Mouse (Mus musculus) left cerebral cortex, postnatal 25 days (tissue): ENCODE measurements around the gene Jakmip3. TPM values are rescaled to one million over a fixed set of nuclear protein-coding genes. Genes with fewer than 3 reads are reported as not detected.

Experiments
- DNase-seq, 2 experiments: peaks; one replicate each; pipeline ENCODE4 v3.0.0; 2022; ENCODE audit warnings: low spot score in 2 of 2, mixed read lengths in 1 of 2
- intact Hi-C: fragments of 180-260 bp; cut with DNase I; formaldehyde crosslinking; loops from one replicate; pipeline ENCODE4 v1.15.1; 2025
- total RNA-seq, 2 experiments: library from RNA; stranded (reverse); gene quantifications; 2 replicates each; pipeline ENCODE4 v1.2.3; 2021

The Jakmip3 gene
- total RNA-seq, 2 experiments from 2014 or later, result 43.0 to 52.4 TPM

DNA sequence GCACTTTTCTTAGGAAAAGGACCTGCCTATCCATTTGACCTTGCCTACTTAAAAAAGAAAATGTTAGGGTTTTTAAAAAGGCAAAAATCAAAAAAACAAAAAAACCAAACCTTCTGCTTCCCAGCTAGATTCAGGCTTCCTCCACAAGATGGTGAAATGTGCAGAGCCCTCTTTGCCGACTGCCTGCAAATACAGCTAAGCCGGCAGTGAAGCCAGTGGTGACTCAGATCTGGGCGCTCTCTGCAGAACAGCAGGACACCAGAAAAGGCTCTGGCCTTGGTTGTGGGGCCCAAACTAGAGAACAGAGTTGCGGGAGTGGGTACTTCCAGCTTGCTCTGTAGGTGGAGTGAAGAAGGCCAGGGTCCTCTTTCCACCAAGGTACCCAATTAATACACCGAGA is 1.0 kb downstream of the Jakmip3 start:
- intact Hi-C loops, result loop anchor here (2.0 kb wide), 1 partner anchor 33 kb away; the partner anchor contains the start of gene Bnip3
- peak in 1 of 2 experiments; percentile 51 for DNase-seq

DNA sequence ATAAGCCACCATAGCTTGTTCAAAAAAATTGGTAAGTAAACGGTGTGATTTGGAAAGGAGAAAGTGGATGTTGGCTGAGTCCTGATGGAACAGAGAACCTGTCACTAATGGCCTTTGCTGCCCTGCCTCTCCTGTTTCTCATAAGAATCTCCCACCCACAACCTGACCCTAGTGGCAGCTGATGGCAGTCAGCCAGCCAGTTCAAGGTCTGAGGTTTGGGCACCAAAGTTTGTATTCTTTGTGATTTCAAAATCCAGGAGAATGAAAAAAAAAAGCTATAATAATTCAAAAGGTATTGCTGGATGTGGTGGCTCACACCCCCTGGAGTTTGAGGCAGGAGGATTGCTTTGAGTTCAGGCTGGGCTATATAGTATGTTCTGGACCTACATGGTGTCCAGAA is 1.8 kb downstream of the Jakmip3 start:
- intact Hi-C loops, result no loop called here
- DNase-seq, result no peak

DNA sequence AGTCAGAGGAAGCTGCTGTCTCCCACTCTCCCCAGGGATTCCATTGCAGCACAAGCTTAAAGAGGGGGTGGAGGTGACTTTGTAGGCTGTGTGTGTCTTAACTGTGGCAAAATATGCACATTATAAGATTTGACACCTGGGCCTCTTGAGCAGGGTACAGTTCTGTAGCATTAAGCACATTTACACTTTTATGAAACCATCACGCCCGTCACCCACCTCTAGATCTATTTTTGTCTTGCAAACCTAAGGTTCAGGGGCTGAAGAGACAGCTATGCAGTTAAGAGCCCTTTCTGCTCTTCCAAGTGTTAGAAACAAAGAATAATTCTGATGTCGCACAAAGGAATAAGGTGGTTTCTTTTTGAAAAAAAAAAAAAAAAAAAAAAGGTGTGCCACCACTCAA is 5.1 kb downstream of the Jakmip3 start:
- intact Hi-C loops, result no loop called here
- DNase-seq, result no peak

DNA sequence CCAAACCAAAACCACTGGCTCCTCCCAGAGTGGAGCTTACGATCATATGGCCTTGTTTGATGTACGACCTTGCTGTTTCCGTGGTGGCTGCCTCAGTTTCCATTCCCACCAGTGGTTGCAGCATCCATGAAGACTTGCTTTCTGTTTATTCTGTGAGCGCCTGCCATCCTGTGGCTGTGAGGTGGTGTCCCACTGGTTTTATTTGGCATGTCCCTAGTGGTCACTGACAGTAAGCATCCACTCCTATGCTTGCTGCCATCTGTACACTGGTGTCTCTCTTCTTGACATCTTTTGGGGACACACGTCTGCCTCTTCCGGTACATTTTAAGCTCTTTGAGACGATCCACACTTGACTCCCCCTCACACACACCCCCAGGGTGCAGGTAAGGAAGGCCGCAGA is 7.2 kb downstream of the Jakmip3 start:
- intact Hi-C loops, result no loop called here
- no peak for DNase-seq

DNA sequence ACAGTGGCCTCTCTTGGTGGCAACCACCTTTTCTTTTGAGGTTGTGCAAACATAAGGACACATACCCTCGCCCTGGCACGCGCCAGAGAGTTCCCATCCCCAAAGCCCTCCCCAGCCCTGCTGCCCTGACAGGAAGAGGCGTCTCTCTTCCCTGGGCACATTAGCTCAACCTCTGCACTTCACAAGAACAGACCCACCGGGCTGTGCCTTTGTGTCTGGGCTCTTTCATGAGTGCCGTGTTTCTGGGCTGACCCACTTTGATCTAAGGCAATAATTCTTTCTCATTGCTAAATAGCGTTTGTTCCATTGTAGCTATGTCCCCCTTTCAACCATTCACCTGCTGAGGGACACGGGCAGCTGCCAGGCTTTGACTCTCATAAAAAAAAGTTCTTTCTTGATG is 7.8 kb downstream of the Jakmip3 start:
- intact Hi-C loops, result no loop called here
- no peak for DNase-seq

DNA sequence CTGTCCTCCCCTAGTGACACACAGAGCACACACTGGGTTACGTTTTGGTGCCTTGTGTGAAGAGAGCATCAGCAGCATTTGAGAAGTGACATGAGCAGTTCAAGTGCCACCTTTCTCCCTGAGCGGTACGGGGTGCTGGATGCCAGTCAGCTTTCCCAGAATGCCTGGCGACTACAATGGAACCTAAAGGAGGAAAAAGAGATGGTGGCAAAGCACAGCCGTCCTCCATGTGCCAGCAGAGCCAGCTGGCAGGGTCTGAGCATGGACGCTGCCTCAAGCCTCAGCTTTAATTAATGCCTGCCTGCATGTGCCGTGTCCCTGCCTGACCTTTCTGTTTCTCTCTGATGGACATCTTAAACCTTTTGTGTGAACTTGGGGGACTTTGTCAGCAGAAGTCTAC is 15.3 kb downstream of the Jakmip3 start:
- intact Hi-C loops, result no loop called here
- DNase-seq, result no peak

DNA sequence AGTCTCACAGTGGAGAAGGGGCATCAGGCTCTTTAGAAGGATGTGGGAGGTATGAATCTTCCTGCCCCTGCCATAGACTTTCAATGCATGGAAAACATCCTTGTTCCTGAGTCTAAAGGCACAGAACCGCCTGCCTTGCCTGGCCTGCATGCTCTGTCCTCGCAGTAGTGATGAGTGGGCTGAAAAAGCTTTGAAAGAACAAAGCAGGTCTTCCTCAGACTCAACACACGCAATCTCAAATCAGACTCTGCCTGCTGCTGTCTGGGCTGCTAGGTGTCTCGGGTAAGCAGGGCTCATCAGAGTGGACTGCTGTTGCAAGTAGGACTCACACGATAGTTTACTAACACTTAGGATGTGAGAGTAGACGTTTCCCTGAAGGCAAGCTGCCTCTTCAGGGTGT is 16.6 kb downstream of the Jakmip3 start:
- intact Hi-C loops, result no loop called here
- DNase-seq, result peak in 1 of 2 experiments; percentile 30

DNA sequence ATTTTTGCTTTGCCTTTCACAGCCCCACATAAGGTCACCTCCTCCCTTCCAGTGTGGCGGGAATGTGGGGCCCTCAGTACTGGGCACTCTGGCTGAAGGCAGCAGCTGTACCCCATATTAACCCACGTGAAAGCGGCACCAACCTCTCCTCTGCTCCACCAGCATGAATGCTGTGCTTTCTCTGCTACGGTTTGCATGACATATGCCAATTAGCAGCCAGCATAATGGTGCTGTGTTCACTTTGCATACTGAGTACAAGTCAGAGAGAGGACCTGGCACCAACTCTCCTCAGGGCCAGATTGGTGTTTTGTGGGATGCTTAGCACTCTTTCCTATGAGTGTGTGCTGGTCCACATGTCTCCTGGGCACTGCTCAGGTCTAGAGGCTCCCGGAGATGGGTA is 19.2 kb downstream of the Jakmip3 start:
- intact Hi-C loops, result no loop called here
- no peak for DNase-seq

DNA sequence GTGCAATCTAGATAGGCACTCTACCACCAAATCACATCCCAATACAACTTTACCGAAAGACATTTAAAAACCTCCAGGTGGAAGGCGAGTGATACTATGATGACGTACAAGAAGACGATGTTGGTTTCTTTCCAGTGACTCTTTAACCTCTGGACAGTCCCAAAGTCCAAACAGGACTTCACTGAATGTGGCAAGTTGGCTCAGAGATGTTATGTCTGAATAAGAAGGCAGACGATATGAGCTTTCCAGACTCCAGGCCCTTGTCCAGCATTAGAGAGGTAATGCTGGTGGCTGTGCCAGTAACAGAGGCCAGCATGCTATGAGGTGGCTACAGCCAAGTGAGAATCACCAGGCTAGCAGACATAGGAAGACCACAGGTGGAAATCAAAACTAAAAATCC is 23.2 kb downstream of the Jakmip3 start:
- intact Hi-C loops, result no loop called here
- DNase-seq, result no peak

DNA sequence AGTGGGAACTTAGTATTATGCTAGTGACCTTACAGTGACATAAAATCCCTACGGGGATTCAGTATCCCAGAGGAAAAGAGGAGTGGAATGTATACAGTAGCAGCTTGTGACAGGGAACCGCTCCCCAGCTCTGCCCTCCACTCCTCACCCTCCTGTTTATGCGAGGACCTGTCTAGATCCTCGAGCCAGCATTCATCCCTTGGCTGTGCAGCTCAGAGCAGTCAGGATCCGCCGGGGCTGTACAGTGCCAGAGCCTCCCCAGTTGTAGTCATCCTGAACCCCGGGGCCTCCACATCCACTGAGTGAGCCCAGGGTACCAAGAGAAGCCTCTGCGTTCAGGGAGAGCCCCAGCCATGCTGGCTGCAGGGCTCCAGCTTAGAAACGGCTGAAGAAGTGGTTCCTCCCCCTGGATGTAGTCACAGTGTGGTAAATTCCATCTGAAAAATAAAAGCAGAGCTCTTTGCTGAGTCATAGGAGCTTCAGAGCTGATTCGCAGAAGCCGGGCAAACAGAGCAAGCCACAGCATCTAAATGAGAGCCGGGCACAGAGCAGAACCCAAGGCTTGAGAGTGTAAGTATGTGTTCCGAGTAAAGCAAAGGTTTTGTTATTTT is 27.6 kb downstream of the Jakmip3 start:
- intact Hi-C loops, result no loop called here
- DNase-seq, result peak; percentile 57 to 87

DNA sequence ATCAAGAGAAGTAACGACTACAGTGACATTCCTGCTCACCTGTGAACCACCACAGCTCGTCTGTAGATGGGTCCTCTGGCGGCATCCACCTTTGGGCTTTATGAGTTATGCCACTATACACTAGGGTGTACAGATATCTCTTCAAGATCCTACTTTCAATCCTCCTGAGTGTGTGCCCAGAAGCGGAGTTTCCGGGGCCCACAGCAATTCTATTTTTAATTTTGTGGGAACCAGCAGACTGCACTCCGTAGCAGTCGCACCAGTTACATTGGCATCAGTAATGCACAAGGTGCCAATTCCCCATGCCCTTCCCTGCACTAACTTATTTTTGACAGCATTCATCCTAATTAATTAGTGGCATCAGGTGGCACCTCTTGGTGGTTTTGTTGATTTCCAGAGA is 37.0 kb downstream of the Jakmip3 start:
- intact Hi-C loops, result no loop called here
- DNase-seq, result peak in 1 of 2 experiments; percentile 70

DNA sequence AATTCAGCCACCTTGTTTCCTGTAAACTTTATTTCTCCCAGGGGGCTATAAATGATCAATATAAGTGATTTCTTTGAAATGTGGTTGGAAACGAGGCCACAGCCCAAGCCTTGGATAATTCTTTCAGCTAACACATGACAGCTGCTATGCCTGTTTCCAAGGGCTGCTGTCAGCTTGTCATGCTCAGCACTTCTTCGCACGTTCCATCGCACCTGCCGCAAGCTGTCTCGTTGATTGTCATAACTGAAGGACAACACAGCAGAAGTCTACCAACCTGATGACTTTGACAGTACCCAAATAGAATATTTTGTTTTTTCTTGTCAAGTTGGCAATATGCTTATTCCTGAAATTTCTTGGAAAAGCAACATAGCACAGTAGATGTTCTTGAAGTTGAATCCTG is 44.0 kb downstream of the Jakmip3 start:
- intact Hi-C loops, result no loop called here
- DNase-seq, result no peak

DNA sequence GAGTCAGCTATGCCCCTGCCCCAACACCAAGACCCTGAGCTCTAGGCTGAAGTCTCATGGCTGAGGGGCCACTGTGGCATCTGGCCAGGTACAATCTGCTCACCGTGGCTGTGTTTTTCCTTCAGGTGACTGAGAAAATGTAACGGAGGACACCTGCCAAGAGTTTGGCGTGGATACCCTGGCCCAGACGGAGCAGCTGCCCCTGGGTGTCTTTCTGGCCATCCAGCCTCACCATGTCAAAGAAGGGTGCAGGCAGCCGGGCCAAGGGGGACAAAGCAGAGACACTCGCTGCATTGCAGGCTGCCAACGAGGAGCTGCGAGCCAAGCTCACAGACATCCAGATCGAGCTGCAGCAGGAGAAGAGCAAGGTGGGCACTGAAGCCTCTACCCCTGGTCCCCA is 48.6 kb downstream of the Jakmip3 start:
- intact Hi-C loops, result no loop called here
- no peak for DNase-seq

DNA sequence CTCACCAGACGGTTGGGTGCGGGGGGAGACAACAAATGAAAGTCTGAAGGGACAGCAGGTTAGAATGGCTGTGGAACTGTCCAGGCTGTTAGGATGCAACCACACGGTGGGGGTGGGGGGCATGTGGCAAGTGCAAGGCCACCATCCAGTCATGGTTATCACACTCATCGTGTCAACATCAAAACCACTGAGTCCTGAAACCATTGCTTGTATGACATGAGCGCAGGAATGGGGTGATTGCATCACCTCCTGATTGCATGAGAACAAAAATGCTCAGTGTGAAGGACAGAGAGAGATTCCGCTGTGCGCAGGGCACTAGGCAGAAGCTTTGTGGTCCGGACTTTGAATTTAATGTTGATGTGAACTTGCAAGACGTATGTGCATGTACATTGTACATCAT is 62.2 kb downstream of the Jakmip3 start:
- DNase-seq, result no peak
- intact Hi-C loops, result no loop called here

DNA sequence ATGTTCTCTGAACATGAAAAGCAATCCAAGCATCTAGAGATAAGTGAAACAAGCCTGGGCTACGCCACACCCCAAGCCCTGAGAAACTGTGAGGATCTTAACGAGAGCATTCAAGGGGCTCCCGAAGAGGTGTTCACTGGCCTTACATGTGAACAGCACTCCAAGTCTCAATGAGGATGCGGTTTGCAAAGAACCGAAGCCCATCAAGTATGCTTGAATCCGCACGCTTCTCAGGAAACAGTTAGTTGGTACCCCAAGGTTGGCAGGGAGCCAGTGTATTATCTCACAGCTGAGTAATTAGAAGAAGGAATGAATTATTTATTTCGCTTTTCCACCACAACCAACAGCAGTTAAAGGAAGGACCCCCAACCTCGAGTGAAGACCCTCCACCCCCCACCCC is 62.7 kb downstream of the Jakmip3 start:
- DNase-seq, result no peak
- intact Hi-C loops, result no loop called here

DNA sequence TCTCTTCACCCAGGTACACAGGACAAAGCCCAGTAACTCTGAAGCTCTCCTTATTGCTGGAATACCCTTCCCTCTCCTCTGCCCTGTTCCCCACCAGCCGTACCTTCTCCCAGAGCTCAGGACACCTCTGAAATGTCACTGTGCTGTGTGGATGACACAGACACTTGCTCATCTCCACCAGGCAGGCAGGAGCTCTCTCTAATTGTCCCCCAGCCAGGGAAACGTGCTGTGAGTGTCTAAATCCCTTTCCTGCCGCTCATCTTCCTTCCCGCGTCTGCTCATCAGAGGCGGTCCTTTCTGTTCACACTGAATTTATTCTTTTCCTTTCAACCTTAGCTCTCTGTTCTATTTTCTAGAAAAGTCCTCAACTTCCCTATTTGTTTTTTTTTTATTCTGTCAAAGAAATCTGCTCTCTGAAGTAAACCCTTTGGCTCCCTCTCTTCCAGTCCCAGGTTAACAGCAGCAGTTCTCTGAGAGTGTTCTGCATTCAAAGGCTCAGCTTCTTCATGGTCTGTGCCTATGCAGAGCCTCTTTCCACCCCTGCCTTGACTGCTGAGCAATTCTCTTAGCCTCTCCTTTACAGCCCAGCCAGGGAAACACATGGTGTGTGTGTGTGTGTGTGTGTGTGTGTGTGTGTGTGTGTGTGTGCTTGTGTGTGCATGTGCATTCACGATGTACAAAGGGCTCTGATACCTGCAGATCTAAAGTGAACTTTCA is 69.4 kb downstream of the Jakmip3 start:
- intact Hi-C loops, result loop anchor here (5.0 kb wide), 1 partner anchor 1538 kb away; no protein-coding TSS in a partner anchor
- DNase-seq, result no peak

DNA sequence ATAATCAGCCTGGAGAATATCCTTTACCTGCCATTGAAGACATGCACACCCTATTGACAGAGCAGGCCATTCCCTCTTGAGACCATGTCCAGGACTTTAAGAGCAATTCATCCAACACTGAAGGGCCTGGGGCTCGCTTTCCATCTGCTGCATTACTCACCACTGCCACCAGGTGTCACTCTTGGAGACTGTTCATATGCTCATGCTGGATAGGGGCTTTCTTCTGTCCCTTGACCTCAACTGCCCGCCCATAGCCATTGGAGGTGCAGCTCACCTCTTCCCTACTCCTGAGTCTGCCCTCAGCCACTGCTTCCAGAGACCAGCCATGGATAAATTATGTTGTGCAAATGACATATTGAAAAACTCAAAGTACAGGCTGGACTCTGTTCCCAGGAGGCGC is 70.5 kb downstream of the Jakmip3 start:
- intact Hi-C loops, result no loop called here
- DNase-seq, result peak in 1 of 2 experiments; percentile 59

DNA sequence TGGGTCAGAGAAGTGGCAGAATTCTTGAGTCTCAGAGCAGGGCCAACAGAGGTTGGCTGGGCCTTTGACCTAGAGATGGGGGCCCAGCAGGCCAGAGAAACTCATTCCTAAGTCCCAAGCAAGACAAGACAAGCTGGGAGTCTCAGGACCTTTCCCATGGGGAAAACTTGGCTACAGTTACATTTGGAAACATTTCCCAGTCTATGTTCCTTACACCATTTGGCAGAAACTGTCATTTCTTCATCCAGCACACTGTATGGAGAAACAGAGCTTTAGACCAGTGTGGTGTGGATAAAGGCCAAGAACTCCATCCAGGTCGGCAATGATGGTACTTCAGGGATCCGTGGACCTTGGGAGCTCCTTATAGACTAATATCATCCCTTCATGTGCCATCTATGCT is 71.1 kb downstream of the Jakmip3 start:
- intact Hi-C loops, result no loop called here
- DNase-seq, result no peak

DNA sequence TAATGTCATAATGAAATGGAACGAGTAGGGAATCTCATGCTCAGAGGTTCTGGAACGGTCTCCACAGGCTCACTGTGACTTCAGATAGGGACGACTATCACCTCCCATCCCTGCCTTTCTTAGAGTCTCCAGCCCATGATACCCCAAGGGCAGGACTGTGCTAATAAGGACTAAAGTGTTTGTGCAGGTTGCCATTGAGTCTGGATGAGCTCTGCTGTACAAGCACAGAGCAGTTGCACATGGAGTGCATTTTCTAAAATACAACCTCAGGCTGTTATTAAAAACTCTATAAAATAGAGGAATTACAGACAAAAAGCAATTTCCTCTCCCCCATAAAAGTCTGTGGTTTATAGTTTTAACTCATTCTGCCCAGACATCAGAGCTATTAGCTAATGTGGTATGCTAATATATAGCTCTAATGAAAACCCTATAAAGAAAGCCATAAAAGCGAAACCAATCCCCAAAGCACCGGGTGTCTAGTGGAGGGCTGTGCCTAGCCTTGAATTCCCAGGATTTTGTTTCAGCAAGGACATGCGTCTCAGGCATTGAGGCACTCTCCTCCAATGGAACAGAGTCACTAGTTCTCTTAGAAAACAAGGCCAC is 72.3 kb downstream of the Jakmip3 start:
- DNase-seq, result no peak
- intact Hi-C loops, result no loop called here

DNA sequence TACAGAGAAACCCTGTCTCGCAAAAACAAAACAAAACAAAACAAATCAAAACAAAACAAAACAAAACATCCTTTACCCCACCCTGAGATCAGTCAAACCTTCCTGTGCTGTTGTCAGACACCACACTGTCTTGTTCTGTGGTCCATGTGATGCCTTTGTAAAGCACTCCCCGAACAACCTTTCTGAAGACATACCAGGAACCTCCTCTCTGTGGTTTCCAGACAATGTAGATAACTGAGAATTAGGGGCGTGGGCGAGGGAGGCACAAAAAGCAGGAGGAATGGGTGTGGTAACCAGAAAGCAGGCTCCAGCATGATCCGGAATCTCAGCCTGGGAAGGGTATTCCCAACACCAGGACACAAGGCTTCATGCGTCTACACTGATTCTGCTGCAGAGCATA is 74.6 kb downstream of the Jakmip3 start:
- intact Hi-C loops, result no loop called here
- no peak for DNase-seq

DNA sequence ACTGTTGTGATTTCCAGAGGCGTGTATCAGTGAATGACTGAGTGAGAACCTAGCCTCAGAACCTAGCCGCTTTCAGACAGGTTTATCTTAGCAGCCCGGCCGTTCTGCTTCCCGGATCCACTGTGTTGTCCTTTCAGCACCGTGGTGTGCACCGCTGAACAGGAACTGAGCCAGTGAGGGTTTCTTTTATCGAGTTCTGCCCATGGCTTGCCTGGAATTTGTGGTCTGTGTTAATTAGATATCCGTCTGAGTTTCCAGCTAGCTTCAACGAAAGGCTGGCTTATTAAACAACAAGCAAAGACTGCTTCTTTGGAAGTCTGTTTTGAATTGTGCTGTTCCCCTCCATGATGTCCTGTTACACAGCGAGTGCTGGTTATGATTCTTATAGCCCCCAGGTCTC is 75.8 kb downstream of the Jakmip3 start:
- no peak for DNase-seq
- intact Hi-C loops, result no loop called here
